Mouse (Mus musculus) gonadal fat pad, adult 2 months (tissue): ENCODE results near the gene Myadml2. TPM values are rescaled to one million over a fixed set of nuclear protein-coding genes. Genes with fewer than 3 reads are reported as not detected.

Experiments used
- DNase-seq: peaks from one replicate; pipeline ENCODE4 v3.0.0-alpha.2; 2012; ENCODE audit warnings: low read depth
- polyA plus RNA-seq: library from polyadenylated mRNA; depleted of rRNA; stranded (reverse); fragments of >200 nt; gene quantifications from 2 replicates; pipeline ENCODE4 v1.2.3, GENCODE M21; 2012; rRNA removed

Gene Myadml2
- polyA plus RNA-seq, 1 experiment: 0.26 TPM

DNA sequence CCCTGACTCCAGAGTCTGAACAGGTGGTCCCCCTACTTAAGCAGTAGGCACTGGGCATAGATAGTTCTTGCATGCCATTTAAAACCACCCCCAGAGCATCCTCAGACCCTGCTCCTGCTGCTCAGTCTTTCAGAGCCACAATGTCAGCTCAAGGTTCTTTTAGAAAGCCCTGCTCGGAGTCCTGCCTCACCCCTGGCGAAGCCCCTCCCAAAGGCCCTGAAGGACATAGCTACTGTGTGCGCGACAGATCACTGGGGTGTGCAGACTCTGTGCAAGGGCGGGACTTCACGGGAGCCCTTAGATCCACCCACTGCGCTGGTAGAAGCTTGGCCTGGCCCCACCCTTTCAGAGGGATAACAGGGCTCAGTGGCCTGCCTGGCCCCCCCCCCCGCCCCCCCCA lies 38.7 kb downstream of the Myadml2 start:
- no peak for DNase-seq

DNA sequence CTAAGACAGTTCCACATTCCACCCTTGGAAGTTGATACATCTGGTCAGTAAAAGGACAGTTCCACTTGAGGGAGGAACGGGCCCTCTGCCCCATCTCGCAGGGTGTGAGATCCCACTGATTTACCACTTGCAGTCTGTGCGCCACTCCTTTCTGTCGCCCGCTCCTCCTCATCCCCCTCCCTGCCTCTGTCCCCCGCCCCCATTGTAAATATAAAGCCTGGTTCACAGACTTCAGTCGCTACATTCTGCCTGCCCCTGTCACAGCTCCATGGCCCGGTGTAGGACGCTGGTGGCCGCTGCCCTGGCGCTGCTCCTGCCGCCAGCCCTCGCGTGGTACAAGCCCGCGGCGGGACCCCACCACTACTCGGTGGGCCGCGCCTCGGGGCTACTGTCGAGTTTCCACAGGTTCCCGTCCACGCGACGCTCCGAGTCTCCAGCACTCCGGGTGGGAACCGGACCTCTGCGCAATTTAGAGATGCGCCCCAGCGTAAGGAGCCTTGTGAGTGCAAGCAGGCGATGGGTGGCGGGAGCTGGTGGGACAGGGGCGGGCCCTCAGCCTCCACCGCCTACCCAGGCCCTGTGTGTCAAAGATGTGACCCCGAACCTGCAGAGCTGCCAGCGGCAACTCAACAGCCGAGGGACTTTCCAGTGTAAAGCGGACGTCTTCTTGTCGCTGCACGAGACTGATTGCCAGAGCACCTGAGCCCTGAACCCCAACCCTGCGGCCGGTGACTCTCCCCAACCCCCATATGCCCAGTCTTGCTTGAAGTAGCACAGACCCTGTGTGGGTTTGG lies 39.5 kb downstream of the Myadml2 start, which contains the start of gene Npb:
Gene Npb, plus strand, starts transcription at position 237 of the 794 bp plus-strand sequence.
- no peak for DNase-seq

DNA sequence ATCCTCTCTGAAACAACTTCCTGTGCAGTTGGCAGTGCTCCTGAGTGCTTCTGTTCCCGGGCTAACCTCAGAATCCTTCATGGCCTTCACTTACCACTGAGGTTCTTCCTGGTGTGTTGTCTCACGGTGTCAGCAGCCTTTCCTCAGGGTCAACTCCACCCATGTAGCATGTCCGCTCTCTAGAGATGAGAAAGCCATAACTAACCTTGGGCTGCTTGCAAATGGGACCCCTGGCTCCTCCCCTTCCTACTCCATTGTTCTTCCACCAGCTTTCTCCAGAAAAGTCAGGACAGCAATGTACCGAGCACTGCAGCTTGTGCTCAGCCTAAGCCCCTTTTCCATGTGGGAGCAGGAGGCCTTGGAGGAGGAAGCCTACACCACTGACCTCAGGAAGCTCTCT lies 41.2 kb downstream of the Myadml2 start:
- DNase-seq: no peak

DNA sequence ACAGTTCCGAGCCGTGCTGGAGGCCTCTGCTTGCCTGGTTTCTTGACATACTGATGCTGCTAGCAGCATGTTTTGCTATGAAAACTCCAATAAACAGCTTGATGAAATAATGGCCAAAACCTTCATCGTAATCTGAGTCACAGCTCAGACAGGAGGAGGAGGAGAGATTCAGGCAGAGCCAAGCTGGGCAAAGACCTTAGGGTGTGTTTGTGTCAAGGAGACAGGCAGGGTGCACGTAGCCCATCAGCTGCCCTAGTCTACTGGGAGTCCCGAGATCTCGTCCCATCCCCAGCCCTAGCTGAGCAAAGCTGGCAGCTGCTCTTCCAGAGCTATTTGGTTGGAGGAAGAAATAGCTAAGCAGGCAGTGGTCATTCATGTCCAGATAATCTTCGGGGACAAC lies 42.3 kb downstream of the Myadml2 start:
- no peak for DNase-seq

DNA sequence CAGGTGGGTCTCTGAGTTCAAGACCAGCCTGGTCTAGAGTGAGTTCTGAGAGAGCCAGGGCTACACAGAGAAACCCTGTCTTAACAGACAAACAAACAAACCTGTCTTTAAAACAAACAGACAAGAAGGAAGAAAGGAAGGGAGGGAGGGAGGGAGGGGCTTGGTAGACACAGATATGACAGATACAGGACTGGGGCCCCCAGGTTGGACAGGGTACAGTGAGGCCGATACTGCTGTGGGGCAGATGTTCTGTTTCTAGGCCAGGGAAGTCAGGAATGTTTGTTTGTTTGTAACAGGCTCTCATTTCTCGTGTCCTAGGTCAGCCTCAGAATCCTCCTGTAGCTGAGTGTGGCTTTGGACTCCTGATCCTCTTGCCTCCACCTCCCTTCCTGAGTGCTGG lies 44.4 kb downstream of the Myadml2 start:
- DNase-seq: no peak

DNA sequence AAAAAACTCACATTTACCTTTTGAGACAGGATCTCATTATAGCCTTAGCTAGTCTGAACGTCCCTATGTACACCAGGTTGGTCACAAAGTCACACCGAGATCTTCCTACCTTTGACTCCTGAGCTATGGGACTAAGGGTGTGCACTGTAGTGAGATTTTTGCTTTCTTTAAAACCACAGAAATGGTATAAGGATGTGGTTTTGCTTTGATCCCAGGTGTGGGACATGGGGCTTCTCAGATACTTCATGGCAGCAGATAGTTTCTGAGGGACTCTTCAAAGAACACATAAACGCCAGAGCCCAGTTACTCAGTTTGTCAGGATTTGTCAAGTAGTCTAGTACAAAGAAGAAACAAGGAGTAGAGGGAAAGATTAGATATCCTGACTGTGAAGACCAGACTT lies 47.2 kb downstream of the Myadml2 start:
- no peak for DNase-seq

DNA sequence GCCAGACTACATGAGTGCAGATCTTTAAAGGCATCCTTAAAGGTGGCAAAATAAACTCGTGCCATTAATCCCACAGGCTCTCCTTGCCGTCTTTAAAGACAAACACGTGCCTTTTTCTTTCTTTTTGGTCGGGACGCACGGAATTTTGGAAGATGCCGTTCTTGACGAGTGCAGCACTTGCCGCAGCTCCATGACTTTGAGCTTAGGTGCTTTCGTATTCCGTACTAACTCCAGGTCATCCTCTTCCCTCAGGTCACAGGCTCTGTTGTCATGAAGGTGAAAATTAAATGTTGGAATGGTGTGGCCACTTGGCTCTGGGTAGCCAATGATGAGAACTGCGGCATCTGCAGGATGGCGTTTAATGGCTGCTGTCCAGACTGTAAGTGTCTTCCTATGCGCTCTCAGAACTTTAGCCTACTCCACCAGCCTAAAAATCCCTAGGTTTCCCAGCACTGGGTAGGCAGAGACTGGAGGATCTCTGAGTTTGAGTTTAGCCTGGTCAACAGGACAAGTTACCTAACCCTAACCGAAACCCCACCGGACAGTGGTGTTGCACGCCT lies 48.9 kb downstream of the Myadml2 start:
- DNase-seq: no peak

DNA sequence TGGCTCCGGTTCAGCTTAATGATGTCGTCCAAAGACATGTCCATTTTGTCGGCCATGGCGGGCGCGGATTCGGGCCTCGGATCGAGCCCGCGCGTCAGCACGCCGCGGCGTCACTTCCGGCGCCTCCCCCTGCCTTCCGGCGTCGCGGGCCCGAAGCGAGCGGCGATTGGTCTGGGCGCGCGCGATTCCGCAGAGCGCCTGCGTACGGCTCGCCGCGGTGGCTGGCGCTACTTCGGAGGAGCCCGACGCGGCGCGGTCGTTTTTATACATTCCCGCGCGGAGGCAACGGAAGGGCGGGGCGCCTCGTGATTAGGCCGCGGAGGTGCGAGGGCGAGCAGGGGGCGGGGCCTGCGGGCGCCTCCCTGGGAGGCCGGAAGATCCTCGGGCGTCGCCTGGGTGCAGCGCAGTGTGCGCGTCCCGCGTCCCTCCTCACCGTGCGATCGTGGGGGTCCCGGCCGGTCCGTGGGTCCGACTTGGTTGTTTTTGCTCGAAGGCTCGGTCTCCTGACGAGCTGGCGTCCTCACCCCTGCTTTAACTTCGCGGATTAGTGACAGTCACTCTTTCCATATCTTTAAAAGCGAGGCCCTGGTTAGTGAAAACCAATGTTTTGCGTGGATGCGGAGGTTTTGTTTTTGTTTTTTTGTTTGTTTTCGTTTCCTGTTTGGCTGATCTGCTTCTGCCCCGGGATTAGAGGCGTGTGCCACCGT lies 49.5 kb downstream of the Myadml2 start, which contains the start of the genes Alyref and Anapc11:
Gene Alyref, minus strand, starts transcription at position 83 of the 707 bp plus-strand sequence.
Gene Anapc11, plus strand, starts transcription at position 139 of the 707 bp plus-strand sequence.
- peak; percentile 51 for DNase-seq

DNA sequence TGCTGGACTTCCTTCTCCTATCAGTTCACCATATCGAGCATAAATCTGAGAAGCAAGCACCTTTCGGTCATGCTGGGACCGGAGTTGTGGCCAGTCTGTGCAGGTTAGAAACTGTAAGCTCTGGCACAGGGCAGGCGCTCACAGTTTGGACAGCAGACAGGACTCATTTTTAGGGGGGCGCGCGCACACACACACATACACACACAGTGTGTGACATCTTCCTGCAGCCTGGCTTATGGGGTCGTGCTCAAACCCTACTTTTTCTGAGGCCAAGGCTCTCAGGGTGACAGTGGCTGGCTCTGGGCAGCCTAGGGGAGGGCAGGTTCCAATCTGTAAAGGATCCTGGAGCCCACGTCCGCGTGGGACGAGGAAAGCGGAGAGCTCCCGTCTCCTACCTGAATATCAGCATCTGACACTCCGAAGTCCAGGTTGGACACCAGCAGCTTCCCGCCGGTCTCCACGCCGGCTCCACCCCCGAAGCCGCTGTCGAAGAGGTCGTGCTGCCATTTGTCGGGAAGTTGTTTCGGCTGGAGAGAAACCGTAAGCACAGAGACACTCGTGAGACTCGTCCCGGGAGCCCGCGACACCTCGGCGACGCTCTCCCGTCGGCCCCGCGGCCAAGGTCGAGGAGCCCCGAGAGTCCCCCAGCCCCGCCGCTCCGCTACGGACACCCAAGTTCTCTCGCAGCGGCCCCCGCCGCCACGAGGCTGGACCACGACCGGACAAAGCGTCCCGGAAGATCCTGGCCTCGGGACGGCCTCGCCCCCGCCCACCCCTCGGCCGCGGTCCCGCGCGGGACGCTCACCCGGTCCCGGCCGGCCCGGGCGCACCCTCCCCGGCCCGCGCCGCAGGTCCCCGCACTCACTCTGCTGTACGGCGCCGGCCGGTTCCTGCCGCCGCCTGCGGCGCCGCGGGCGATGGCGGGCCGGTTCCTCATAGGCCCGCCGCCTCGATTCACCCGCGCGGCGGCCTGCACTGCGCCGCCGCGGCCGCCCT lies 50.4 kb downstream of the Myadml2 start:
- DNase-seq: no peak

Other genes starting within 250 kb of the Myadml2 start
- gene Nploc4, start 210.4 kb downstream of the Myadml2 start, polyA plus RNA-seq: 68.8 and 71.4 TPM in 2 replicates
- not detected in 2 replicates for gene Tspan10, start 205.5 kb downstream of the Myadml2 start, polyA plus RNA-seq
- gene Pde6g, start 194.7 kb downstream of the Myadml2 start, polyA plus RNA-seq: 0.42 and 0.72 TPM in 2 replicates
- 24.5 and 30.4 TPM in 2 replicates for gene Oxld1, start 190.1 kb downstream of the Myadml2 start, polyA plus RNA-seq
- 13.1 and 16.6 TPM in 2 replicates for gene Ccdc137, start 190.0 kb downstream of the Myadml2 start, polyA plus RNA-seq
- 32.5 and 34.3 TPM in 2 replicates for gene Arl16, start 180.6 kb downstream of the Myadml2 start, polyA plus RNA-seq
- 61.8 and 70.5 TPM in 2 replicates for gene Mrpl12, start 163.5 kb downstream of the Myadml2 start, polyA plus RNA-seq
- gene Slc25a10, start 156.3 kb downstream of the Myadml2 start, polyA plus RNA-seq: 372 and 561 TPM in 2 replicates
- gene Gcgr, start 117.5 kb downstream of the Myadml2 start, polyA plus RNA-seq: 1.2 and 1.8 TPM in 2 replicates
- gene Mcrip1, start 98.4 kb downstream of the Myadml2 start, polyA plus RNA-seq: 153 and 179 TPM in 2 replicates
- 0.72 TPM in 1 of 2 replicates, not detected in the other for gene Ppp1r27, start 97.0 kb downstream of the Myadml2 start, polyA plus RNA-seq
- gene P4hb, start 74.9 kb downstream of the Myadml2 start, polyA plus RNA-seq: 372 and 394 TPM in 2 replicates
- gene Arhgdia, start 66.5 kb downstream of the Myadml2 start, polyA plus RNA-seq: 584 and 632 TPM in 2 replicates
- gene Alyref, start 49.8 kb downstream of the Myadml2 start, polyA plus RNA-seq: 21.4 and 28.5 TPM in 2 replicates
- 74.7 and 75.0 TPM in 2 replicates for gene Anapc11, start 49.7 kb downstream of the Myadml2 start, polyA plus RNA-seq
- gene Npb, start 39.7 kb downstream of the Myadml2 start, polyA plus RNA-seq: 1.1 and 1.2 TPM in 2 replicates
- 139 and 189 TPM in 2 replicates for gene Pcyt2, start 30.2 kb downstream of the Myadml2 start, polyA plus RNA-seq
- gene Sirt7, start 22.9 kb downstream of the Myadml2 start, polyA plus RNA-seq: 57.9 and 61.4 TPM in 2 replicates
- 53.0 and 56.7 TPM in 2 replicates for gene Mafg, start 14.6 kb downstream of the Myadml2 start, polyA plus RNA-seq
- gene Pycr1, start 4.4 kb downstream of the Myadml2 start, polyA plus RNA-seq: 6.9 and 10.5 TPM in 2 replicates
- gene Notum, start 13.0 kb upstream of the Myadml2 start, polyA plus RNA-seq: 3.3 and 4.0 TPM in 2 replicates
- gene Aspscr1, start 24.8 kb upstream of the Myadml2 start, polyA plus RNA-seq: 93.6 and 104 TPM in 2 replicates
- 84.6 and 100 TPM in 2 replicates for gene Cenpx, start 65.6 kb upstream of the Myadml2 start, polyA plus RNA-seq
- gene Lrrc45, start 65.8 kb upstream of the Myadml2 start, polyA plus RNA-seq: 38.5 and 41.4 TPM in 2 replicates
- 18.2 and 19.0 TPM in 2 replicates for gene Rac3, start 73.3 kb upstream of the Myadml2 start, polyA plus RNA-seq
- gene Dcxr, start 79.1 kb upstream of the Myadml2 start, polyA plus RNA-seq: 188 and 202 TPM in 2 replicates
- gene Cbr2, start 84.0 kb upstream of the Myadml2 start, polyA plus RNA-seq: 121 and 130 TPM in 2 replicates
- gene Hmga1b, start 114.6 kb upstream of the Myadml2 start, polyA plus RNA-seq: 0.59 and 1.1 TPM in 2 replicates
- gene Rfng, start 136.0 kb upstream of the Myadml2 start, polyA plus RNA-seq: 35.8 and 37.8 TPM in 2 replicates
- gene Gps1, start 136.1 kb upstream of the Myadml2 start, polyA plus RNA-seq: 207 and 231 TPM in 2 replicates
- gene Dus1l, start 148.2 kb upstream of the Myadml2 start, polyA plus RNA-seq: 31.7 and 31.9 TPM in 2 replicates
- 2,531 and 4,379 TPM in 2 replicates for gene Fasn, start 176.4 kb upstream of the Myadml2 start, polyA plus RNA-seq